Mouse (Mus musculus) heart, postnatal 4 days (tissue): ENCODE measurements around the gene Ilvbl. TPM values are rescaled to one million over a fixed set of nuclear protein-coding genes. Genes with fewer than 3 reads are reported as not detected.
"Not testable (repeated sequence)": the region's sequence is repeated elsewhere in the genome, so short reads cannot be mapped to it uniquely, and the experiment has no call there.

Experiments used
- DNase-seq: peaks from one replicate; pipeline ENCODE4 v3.0.0; 2021
- microRNA-seq, 2 experiments: library from miRNA; unstranded; fragments of <30 nt; microRNA quantifications; one replicate each; pipeline ENCODE4 v1.2.0; 2021 to 2022
- total RNA-seq, 2 experiments: library from RNA; stranded (reverse); gene quantifications; 2 replicates each; pipeline ENCODE4 v1.2.3; 2021

The Ilvbl gene
- total RNA-seq, 2 experiments from 2014 or later = 64.9 to 74.5 TPM

- DNase-seq = peak; percentile 65
Measured at GRCm38 (mm10) chr10:78591406-78592328, 17.5 kb downstream of the Ilvbl start, which contains the start of gene Syde1. TSS of gene Syde1 (minus strand) at chr10:78591964.

GRCm38 (mm10) chr10:78592856-78593379 lies 18.8 kb downstream of the Ilvbl start:
- DNase-seq = no peak

DNA sequence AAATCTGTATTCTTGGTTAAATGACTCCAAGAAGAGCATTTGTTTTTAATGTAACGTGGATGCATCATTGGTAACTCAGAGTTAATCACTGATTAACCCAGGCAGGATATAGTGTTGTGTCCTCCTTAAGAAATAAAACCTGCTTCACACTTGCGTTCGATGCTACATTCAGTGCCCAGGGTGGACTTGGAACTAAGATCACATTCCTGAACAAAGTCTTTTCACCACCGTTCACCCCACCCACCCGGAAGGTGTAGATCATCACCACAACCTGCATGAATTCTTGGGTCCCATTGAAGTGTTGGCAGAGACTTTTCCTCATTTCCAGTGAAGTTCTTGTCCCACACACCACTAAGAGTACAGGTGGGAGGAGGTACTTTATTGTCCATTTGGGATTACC lies 19.6 kb downstream of the Ilvbl start:
- DNase-seq = no peak

GRCm38 (mm10) chr10:78594157-78594556 lies 20.0 kb downstream of the Ilvbl start:
- DNase-seq = no peak

DNA sequence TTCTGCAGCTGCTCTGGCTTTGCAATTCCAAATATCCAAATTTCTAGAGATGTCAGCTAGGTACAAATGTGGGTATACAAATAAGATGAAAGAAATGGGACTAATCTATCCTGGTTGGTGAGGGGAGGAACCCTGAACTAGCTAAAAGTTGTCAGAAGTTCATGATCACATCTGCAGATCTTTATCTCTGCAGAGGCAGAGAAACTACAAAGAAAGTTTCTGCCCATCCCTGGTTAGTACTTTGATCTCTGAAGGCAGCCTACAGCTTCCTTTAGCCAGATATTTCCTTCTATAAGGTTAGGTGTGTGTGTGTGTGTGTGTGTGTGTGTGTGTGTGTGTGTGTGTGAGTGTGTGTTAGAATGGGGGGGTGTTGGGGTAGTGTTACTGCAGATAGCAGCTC lies 20.4 kb downstream of the Ilvbl start:
- no peak for DNase-seq

DNA sequence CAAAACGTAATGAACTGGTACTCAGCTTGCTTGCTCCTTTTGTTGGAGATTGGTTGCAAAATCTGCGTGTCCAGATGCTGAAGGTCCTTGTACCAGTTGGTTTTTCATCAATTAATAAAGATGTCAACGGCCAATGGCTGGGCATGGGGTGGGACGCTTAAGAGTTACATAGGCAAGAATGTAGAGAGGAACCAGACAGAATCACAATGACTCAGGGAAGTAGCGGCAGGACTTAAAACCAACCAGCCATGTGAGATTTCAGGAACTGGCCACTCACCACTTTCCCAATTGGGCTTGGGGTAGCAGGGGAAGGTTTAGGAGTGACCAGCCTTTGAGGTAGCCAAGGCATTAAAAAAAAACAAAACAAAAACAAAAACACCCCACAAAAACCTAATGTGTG lies 25.7 kb downstream of the Ilvbl start:
- DNase-seq = no peak

DNA sequence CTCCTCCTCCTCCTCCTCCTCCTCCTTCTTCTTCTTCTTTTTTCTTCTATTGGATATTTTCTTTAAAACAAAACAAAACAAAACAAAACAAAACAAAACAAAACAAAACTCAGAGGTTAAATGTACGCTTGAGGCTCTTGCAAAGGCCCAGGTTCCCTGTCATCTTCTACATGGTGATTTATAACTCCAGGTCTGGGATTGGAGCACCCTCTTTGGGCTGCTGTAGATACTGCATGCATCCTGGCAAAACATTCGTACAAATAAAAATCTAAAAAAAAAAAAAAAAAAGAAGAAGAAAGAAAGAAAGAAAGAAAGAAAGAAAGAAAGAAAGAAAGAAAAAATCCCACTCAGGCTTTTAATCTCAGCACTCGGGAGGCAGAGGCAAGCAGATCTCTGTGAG lies 30.9 kb downstream of the Ilvbl start:
- DNase-seq = peak; percentile 65

DNA sequence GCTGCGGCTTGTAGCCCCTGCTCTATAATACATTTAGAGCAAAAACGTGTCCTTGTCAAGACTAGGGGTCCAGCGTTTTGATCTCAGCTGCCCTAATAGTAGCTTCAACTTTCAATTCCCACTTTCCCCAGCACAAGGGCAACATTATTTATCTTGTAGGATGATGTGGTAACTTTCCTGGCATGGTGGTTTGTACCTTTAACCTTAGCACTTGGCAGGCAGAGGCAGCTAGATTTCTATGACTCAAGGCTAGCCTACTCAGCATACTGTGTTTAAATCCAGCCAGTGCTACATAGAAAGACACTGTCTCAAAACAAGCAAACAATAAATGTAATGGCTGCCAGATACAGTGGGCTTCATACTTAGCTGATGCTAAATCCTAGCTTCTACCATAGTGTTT lies 33.5 kb downstream of the Ilvbl start:
- no peak for DNase-seq

DNA sequence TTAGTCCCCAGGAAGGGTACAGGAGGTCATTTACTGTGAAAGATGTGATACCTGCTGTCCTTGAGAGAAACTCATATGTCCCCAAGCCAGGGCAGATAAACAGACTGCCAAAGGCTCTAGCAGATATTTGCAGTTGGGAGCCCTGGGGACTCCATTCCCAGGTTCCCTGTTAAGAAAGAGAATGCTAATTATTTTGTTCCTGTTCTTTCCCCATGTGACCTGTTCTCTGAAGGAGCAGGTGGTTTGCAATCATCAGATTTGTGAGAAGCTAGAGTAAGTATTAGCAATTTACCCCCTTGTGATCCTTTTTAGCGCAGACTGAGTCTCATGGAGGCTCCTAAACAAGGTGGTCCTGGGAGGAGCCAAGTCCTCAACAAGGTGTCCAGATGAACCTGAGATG lies 43.8 kb downstream of the Ilvbl start, which contains the start of gene Olfr1357:
TSS of gene Olfr1357 (minus strand) at position 101 of the 400 bp plus-strand sequence.
- no peak for DNase-seq

DNA sequence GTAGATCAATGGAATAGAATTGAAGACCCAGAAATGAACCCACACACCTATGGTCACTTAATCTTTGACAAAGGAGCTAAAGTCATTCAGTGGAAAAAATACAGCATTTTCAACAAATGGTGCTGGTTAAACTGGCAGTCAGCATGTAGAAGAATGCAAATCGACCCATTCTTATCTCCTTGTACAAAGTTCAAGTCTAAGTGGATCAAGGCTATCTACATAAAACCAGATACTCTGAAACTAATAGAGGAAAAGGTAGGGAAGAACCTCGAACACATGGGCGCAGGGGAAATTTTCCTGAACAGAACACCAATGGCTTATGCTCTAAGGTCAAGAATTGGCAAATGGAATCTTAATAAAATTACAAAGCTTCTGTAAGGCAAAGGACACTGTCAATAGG lies 49.0 kb downstream of the Ilvbl start:
- not testable (repeated sequence) for DNase-seq

- DNase-seq = no peak
Measured at GRCm38 (mm10) chr10:78630194-78630593, 56.0 kb downstream of the Ilvbl start.

- peak; percentile 15 for DNase-seq
Measured at GRCm38 (mm10) chr10:78632311-78632710, 58.2 kb downstream of the Ilvbl start.

Small RNAs within 50 kb of the gene (microRNA-seq; reads per million reads assigned to microRNA genes)
- 0 reads per million in 2 experiments for gene Gm27541

Other genes starting within 250 kb of the Ilvbl start
- 100 to 1,000 TPM; 242 to 263 TPM for gene Agpat3, start 221.9 kb upstream of the Ilvbl start, total RNA-seq
- 100 to 1,000 TPM; 132 to 138 TPM for gene Rrp1, start 161.3 kb upstream of the Ilvbl start, total RNA-seq
- gene Cstb, start 148.7 kb upstream of the Ilvbl start, total RNA-seq = 10 to 100 TPM; 42.8 to 45.3 TPM
- gene Pdxk, start 109.4 kb upstream of the Ilvbl start, total RNA-seq = 1 to 10 TPM; 6.8 to 8.5 TPM
- gene Olfr1358, start 56.9 kb upstream of the Ilvbl start, total RNA-seq = not detected
- gene Syde1, start 17.6 kb downstream of the Ilvbl start, total RNA-seq = 10 to 100 TPM; 21.4 to 22.0 TPM
- not detected for gene Olfr1357, start 43.7 kb downstream of the Ilvbl start, total RNA-seq
- gene Casp14, start 143.9 kb downstream of the Ilvbl start, total RNA-seq = not detected
- not detected for gene Ccdc105, start 178.7 kb downstream of the Ilvbl start, total RNA-seq
- under 1 TPM; 0.43 to 0.63 TPM for gene Slc1a6, start 206.2 kb downstream of the Ilvbl start, total RNA-seq